Mouse (Mus musculus) adrenal gland, postnatal 10 days (tissue): Measurements from ENCODE around the gene Klhdc4. TPM values are rescaled to one million over a fixed set of nuclear protein-coding genes. Genes with fewer than 3 reads are reported as not detected.

Experiments
- DNase-seq: peaks from one replicate; pipeline ENCODE4 v3.0.0; 2021; ENCODE audit warnings: mixed read lengths
- long read RNA-seq, 2 experiments: library from polyadenylated mRNA; stranded (forward); transcript quantifications; one replicate each; pipeline ENCODE4 v2.0.0; 2021
- total RNA-seq, 2 experiments: library from RNA; stranded (reverse); gene quantifications; 2 replicates each; pipeline ENCODE4 v1.2.3; 2021

The Klhdc4 gene
- total RNA-seq = 10 to 100 TPM; 18.0 to 20.4 TPM
- long read RNA-seq, experiment 1, transcript Klhdc4-201 (12 exons, 2,078 nt) = major isoform, 30 of 44 reads
- long read RNA-seq, experiment 1, partial matches to known transcripts = 6 of 44 reads
- long read RNA-seq, experiment 1, other reads (novel, unspliced or antisense) = 7 of 44 reads
- long read RNA-seq, experiment 2, transcript Klhdc4-201 (12 exons, 2,078 nt) = major isoform, 14 of 19 reads
- long read RNA-seq, experiment 2, partial matches to known transcripts = 1 of 19 reads
- long read RNA-seq, experiment 2, other reads (novel, unspliced or antisense) = 4 of 19 reads

- DNase-seq = peak; percentile 91
These were observed at the start of gene Klhdc4 for GRCm38 (mm10) chr8:121829048-121829776. Gene Klhdc4 (minus strand): TSS chr8:121829569.

- DNase-seq = no peak
These were observed 48.6 kb upstream of the Klhdc4 start for GRCm38 (mm10) chr8:121877828-121878480.

GRCm38 (mm10) chr8:121877212-121877611 lies 47.8 kb upstream of the Klhdc4 start:
- DNase-seq = no peak

GRCm38 (mm10) chr8:121875517-121875916 lies 46.1 kb upstream of the Klhdc4 start:
- no peak for DNase-seq

GRCm38 (mm10) chr8:121875045-121875444 lies 45.7 kb upstream of the Klhdc4 start:
- DNase-seq = no peak

- DNase-seq = peak; percentile 76
These were observed 44.7 kb upstream of the Klhdc4 start for GRCm38 (mm10) chr8:121874031-121874430.

GRCm38 (mm10) chr8:121871833-121872440 lies 42.6 kb upstream of the Klhdc4 start:
- DNase-seq = peak; percentile 58

GRCm38 (mm10) chr8:121870190-121870589 lies 40.8 kb upstream of the Klhdc4 start:
- no peak for DNase-seq

- DNase-seq = no peak
These were observed 39.5 kb upstream of the Klhdc4 start for GRCm38 (mm10) chr8:121868896-121869295.

GRCm38 (mm10) chr8:121868196-121868595 lies 38.8 kb upstream of the Klhdc4 start:
- peak; percentile 70 for DNase-seq

- DNase-seq = no peak
These were observed 36.0 kb upstream of the Klhdc4 start for GRCm38 (mm10) chr8:121865356-121865755.

GRCm38 (mm10) chr8:121861806-121862548 lies 32.6 kb upstream of the Klhdc4 start:
- DNase-seq = no peak

GRCm38 (mm10) chr8:121861276-121861675 lies 31.9 kb upstream of the Klhdc4 start:
- DNase-seq = no peak

GRCm38 (mm10) chr8:121857747-121858146 lies 28.4 kb upstream of the Klhdc4 start:
- DNase-seq = no peak

- no peak for DNase-seq
These were observed 28.0 kb upstream of the Klhdc4 start for GRCm38 (mm10) chr8:121857331-121857730.

- DNase-seq = peak; percentile 53
These were observed 26.8 kb upstream of the Klhdc4 start for GRCm38 (mm10) chr8:121856071-121856746.

- DNase-seq = peak; percentile 73
These were observed 24.2 kb upstream of the Klhdc4 start for GRCm38 (mm10) chr8:121853586-121853985.

GRCm38 (mm10) chr8:121852464-121852863 lies 23.1 kb upstream of the Klhdc4 start:
- DNase-seq = no peak

- DNase-seq = no peak
These were observed 22.3 kb upstream of the Klhdc4 start for GRCm38 (mm10) chr8:121851716-121852115.

GRCm38 (mm10) chr8:121850821-121851470 lies 21.6 kb upstream of the Klhdc4 start:
- peak; percentile 98 for DNase-seq

- DNase-seq = no peak
These were observed 21.1 kb upstream of the Klhdc4 start for GRCm38 (mm10) chr8:121850436-121850820.
